Mouse (Mus musculus) frontal cortex, adult 2 months (tissue): Measurements from ENCODE around the gene Slc35a3. TPM values are rescaled to one million over a fixed set of nuclear protein-coding genes. Genes with fewer than 3 reads are reported as not detected.

Experiments
- DNase-seq, 2 experiments: peaks; one replicate each; pipeline ENCODE4 v3.0.0; 2022; ENCODE audit warnings: low spot score in 1 of 2; ENCODE audit errors: extremely low spot score in 1 of 2
- polyA plus RNA-seq: library from polyadenylated mRNA; depleted of rRNA; stranded (reverse); fragments of >200 nt; gene quantifications from 2 replicates; pipeline ENCODE4 v1.2.3, GENCODE M21; 2012; rRNA removed

Gene Slc35a3
- polyA plus RNA-seq, 1 experiment: 12.7 TPM

DNA sequence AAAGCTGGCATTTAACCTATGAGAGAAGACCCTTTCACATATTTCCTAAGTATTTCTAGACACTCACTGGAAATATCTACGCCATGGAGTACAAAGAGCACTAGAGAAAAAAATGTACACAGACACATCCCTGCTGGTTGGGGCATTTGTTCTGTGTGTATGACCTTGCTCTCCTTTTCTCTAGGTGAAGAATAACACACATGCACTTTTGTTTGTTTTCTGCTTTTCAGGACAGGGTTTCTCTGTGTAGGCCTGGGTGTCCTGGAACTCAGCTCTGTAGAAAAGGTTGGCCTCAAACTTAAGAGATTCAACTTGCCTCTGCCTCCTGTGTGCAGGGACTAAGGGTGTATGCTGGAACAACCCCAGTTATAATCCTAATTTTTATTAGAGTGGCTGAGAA lies 66.2 kb downstream of the Slc35a3 start:
- DNase-seq: no peak

DNA sequence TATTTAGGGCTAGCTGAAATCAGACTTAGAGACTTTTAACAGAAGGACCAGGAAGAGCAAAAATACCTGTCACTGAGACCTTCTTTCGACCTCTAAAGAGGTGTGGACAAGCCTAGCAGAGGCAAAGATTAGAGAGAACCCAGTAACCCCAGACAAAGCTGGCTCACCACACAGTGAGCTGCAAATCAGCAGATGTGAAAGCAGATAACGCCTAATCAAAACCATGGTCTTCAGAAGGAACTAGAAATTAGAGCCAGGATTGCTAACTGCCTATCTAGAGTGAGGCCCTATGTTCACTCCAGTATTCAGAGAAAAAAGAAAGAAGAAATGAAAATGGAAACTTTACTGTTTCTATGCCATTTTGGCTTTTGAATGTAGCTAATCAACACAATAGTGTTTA lies 70.3 kb downstream of the Slc35a3 start:
- DNase-seq: no peak

DNA sequence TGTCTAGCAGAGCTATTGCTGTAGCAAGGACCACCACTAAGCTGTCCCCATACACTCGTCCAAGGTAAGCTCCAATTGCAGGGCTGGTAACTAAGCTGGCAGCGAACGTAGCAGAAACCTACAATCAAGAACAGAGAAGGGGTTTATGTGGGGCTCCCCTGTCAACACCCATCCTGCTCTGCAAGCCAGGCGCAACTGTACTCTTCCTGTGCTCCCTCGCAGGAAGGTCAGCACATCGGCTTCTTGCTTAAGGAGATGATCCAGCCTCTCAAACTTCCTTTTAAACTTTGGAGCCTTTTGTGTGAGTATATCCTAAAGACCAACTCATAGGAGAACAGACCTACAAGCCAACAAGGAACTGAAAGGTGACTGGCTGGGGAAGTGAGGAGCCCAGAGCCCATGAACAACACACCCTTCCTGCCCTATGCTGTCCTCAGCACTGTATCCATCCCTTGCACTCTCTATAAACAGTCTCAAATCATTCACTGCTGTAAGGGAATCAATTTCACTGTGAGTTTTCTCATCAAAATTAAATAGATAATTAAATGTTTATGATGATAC lies 70.7 kb downstream of the Slc35a3 start:
- no peak for DNase-seq

DNA sequence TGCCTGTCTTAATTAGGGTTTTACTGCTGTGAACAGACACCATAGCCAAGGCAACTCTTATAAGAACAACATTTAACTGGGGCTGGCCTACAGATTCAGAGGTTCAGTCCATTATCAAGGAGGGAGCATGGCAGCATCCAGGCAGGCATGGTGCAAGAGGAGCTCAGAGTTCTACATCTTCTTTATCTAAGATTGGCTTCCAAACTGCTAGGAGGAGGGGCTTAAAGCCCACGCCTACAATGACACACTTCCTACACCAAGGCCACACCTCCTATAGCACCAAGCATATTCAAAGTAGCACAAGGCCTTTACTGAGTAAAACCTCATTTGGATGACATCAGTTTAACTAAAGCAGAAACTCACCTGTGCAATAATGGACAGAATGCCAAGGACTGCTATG lies 72.6 kb downstream of the Slc35a3 start:
- DNase-seq: no peak

DNA sequence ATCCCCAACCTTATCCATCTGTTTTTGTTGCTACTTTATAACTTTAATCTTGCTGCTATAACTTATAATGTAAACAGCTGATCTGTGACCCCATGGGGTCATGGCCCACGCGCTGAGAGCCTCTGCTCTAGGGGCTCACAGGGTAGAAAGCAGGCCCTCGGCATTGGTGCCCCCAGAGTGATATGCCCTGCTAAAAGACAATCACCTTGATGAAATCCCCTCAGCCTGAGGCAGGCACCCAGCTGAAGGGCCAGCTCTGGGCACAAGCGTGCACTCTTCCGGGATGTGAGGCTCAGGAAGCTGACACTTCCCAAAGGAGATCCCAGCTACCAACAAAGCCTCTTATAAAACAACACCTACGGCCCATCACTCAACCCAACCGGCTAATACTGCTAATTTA lies 74.1 kb downstream of the Slc35a3 start:
- no peak for DNase-seq

DNA sequence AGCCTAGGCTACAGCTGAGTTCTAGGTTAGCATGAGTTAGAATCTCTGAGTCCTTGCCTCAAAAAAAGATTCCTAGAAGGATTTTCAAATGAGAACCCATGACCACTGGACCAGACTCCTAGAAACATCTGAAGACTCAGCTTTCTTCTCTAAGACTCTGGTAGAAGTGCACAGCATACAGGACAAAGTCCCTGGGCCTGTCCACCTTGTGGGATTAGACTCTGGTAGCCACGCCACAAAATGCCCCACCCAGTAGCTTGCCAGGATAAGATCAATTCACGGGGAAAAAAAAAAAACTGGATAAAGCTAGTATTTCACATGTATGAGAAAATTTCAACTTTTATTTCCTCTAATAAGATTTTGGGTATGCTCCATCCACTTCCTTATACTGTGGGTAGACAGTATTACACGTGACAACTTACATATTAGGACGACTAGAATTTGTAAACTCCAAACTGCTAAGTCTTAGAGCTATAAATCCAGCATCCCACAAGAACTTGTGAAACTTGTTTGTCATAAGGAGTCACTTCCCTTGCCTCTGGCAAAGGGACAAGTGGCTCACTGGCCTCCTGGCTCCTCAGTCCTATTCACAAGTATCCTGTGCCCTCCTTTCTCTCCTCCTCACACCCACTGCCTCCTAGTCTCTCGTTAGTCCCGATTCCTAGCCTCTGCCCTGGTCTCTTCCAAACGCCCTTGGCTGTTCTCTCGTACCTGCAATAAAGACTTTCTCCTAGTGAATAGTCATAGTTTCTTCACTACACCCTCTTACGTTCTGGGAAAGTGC lies 74.7 kb downstream of the Slc35a3 start:
- no peak for DNase-seq

DNA sequence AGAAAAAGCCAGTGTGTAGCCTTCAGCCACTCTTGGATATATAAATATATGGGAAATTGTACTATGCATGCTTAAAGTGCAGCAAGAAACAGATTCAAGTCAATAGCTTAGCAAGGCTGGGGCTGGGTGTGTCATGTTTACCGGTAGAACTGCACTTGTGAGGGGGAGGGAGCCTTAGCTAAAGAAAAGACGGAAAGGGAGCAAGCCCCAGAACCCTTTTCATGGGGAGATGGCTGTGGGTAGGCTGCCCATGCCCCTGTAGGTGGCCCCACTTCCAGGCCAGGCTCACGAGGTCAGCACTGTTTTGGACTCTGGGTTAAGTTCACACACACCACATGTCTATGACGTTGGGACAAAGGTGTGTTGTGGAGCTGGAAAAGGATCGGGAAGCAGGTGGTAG lies 76.8 kb downstream of the Slc35a3 start:
- no peak for DNase-seq

DNA sequence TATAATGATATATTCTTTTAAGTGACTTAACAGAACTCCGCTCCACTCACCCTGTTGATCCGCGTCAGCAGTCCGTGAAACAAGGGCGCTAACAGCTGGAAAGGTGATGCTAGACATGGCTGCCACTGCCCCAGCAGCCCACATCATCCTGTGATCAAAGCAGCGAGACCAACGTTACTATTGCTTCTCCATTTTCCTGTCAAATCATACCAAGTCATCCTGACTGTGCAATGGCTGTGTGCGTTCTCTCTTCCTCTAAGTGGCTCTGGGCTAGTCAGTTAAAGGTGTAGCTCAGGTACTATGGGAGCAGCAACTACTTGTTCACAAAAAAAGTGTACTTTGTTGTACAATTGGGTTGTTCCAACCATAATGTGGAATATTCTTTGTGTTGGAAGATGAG lies 77.8 kb downstream of the Slc35a3 start:
- no peak for DNase-seq

DNA sequence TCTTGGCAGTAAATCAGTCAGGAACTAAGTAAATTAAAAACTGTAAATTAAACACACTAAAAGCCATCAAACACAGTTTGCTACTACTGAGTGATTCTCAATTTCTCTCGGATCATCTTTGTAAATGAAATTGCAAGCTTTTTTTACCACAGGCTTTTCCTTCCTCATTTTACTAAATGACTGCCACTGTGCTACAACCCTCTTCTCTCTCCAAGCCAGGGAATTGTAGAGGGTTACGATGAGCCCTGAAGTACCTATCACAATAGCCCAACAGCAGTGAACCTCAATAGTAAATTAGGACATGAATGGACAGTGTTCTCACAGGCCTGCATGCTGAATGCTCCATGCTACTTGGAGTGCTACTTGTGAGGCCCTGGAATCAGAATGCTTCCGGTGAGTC lies 78.5 kb downstream of the Slc35a3 start:
- DNase-seq: no peak

DNA sequence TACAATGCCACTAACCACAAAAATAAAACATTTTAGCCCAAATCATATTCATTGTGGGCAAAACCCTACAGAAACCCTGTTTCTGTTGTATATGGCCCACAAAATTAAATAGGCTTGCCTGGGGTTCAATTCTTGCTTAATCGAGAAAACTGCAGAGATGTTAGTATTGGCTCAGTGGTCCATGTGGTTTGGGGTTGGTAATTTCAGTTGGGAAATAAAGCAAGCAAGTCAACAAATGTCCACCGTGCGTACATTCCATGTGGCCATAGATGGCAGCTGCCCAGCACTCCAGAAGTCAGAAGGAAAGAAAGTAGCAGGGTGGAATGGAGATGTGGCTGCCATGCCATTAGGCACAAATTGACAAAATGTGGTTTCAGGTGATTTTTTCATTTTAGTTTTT lies 79.7 kb downstream of the Slc35a3 start:
- no peak for DNase-seq

DNA sequence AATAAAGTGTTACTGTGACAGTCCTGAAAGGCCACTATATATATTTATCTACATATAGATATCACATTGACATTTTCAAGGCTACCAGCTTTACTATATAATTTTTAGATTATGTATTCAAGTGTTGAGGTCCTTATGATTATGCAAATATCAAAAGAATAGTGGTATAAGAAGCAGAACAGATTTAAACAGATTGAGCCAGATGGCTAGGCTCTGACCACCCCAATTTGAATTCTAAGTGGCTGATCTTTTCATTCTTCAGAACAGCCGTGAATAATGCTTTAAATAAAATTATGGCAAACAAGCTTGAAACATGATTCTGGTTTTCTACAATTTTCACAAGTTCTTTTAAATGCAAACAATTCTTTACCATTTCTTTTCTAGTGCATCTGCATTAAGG lies 81.2 kb downstream of the Slc35a3 start:
- DNase-seq: no peak

DNA sequence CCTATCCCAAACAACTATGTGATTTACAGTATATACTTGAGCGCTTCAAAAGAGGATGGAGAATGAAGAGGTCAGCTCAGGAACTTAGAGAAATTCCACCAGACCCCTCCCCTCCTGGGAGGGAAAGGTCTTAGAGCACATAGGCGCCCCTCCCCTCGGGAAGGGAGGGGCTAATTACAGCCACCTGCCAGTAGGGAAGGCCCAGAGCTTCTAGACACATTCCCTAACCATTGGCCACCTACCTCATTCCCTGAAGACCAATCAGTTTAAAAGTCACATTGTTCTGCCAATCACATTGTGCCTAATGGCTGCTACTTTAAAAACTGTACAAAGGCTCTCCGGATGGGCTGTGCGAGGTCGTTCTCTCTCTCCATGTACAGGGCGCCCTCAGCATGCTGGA lies 90.0 kb downstream of the Slc35a3 start:
- DNase-seq: no peak

DNA sequence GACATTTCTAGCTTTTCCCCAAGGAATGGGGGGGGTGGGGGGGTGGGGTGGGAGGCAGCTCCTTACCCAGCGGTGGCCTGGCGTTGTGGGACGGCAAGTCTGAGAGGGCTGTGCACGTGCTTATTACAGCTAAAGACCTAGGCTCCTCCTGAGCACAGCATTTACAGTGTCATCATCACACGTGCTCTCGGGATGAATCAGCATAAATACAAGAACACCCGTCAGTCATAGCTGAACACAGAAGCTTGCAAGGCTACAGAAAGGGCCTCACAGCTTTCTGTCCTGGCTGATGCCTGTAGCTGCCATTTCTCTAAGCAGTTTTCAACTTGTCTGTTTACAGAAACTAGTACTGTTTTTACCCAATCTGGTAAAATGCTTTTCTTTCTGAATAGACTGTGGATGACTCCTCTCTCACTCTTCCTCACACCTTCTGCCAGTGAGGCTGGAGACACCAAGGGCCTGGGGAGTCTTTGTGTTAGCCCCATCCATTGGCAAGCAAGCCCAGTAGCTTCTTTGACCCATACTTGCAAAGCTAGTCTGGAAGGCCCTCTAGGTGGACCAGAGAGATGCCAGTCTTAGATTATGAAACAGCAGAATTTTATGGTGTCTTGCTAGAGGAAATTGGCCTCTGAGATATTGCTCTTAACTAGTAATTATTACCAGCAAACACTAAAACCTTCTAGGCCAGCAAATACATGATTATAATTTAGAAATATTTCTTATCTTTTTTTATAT lies 91.8 kb downstream of the Slc35a3 start:
- DNase-seq: no peak

Other genes starting within 250 kb of the Slc35a3 start
- 84.2 and 86.5 TPM in 2 replicates for gene Rtca, start 204.6 kb downstream of the Slc35a3 start, polyA plus RNA-seq
- gene Dbt, start 199.8 kb downstream of the Slc35a3 start, polyA plus RNA-seq: 15.6 and 21.1 TPM in 2 replicates
- gene Lrrc39, start 149.9 kb downstream of the Slc35a3 start, polyA plus RNA-seq: 0.44 and 0.66 TPM in 2 replicates
- 4.8 and 5.3 TPM in 2 replicates for gene Sass6, start 117.8 kb downstream of the Slc35a3 start, polyA plus RNA-seq
- gene Trmt13, start 98.2 kb downstream of the Slc35a3 start, polyA plus RNA-seq: 19.2 and 22.3 TPM in 2 replicates
- gene Mfsd14a, start 50.2 kb downstream of the Slc35a3 start, polyA plus RNA-seq: 41.1 and 43.1 TPM in 2 replicates
- gene Gm43191, start 31.6 kb downstream of the Slc35a3 start, polyA plus RNA-seq: not detected in 2 replicates
- 14.2 and 14.4 TPM in 2 replicates for gene Agl, start 95.3 kb upstream of the Slc35a3 start, polyA plus RNA-seq
- gene Frrs1, start 146.6 kb upstream of the Slc35a3 start, polyA plus RNA-seq: 1.2 and 1.7 TPM in 2 replicates